ENCODE assay signal across 16 mouse cellular contexts in genomic region chr4:82360081-82360511, GRCm38 (mm10).
DNase-seq lines count a peak whose midpoint lies in the region.
"Had no signal": no experiment of that assay in that cellular context is flagged by ENCODE, and none has a peak within 500 bp of the region (broad histone marks: within the 10 kb centered on the region; RNA-seq: fewer than 3 reads in every experiment).

No protein-coding gene starts in this region.

- intact Hi-C loops in gastrocnemius, postnatal 14 days (cut with DNase I; ENCODE audit: low total_unique reads), result no loop called here
- intact Hi-C loops in left cerebral cortex, postnatal 36 days (cut with DNase I), result no loop called here

- peak overlapping the region; percentile 88 for H3K27ac ChIP-seq in brown adipose tissue, adult 24 weeks (replicated peaks; ENCODE audit: low read depth, low read length)
- H3K27ac ChIP-seq: embryonic facial prominence, embryonic 12.5 days; left cerebral cortex, adult 2 months; neural tube, embryonic 12.5 days had no signal

- DNase-seq in gastrocnemius, adult 18-20 months (ENCODE audit: low spot score), result peak; percentile 48
- DNase-seq in gastrocnemius, postnatal 10 days, result no peak
- peak; percentile 30 to 32 for DNase-seq in layer of hippocampus, adult 8-10 months (ENCODE audit: low spot score in 2 of 2)
- DNase-seq in layer of hippocampus, adult 11-12 months (ENCODE audit: low spot score), result no peak
- DNase-seq in gastrocnemius, postnatal 14 days, result peak; percentile 23
- DNase-seq in kidney, postnatal 4 days, result no peak
- no peak for DNase-seq in left cerebral cortex, postnatal 36 days (ENCODE audit: low spot score in 2 of 2)
- DNase-seq: adrenal gland, postnatal 36 days; liver; lung, postnatal 14 days; midbrain, embryonic 14.5 days; retina, postnatal 1 day had no signal

- peaks cover 31% of the 10 kb centered on the region for H3K4me1 ChIP-seq in brown adipose tissue, adult 24 weeks (ENCODE audit: control insufficient read depth, insufficient read depth, insufficient read length, low read length)
- H3K4me1 ChIP-seq: neural tube, embryonic 12.5 days had no signal

- H3K4me3 ChIP-seq in brown adipose tissue, adult 24 weeks (ENCODE audit: insufficient read depth, low read depth, low read length), result no peak overlapping the region
- H3K4me3 ChIP-seq: embryonic facial prominence, embryonic 12.5 days; left cerebral cortex, adult 2 months; neural tube, embryonic 12.5 days had no signal

Comparison
In these comparisons a context has a peak if more than half of its experiments do, and no peak if none do; other contexts are left out.
1. DNase-seq: peak in gastrocnemius, adult 18-20 months (single experiment), layer of hippocampus, adult 8-10 months (2 of 2) and gastrocnemius, postnatal 14 days (single experiment); none in gastrocnemius, postnatal 10 days (single experiment), layer of hippocampus, adult 11-12 months (single experiment), kidney, postnatal 4 days (0 of 2) and left cerebral cortex, postnatal 36 days (0 of 2).